Mouse (Mus musculus): ENCODE results near the gene Ndel1. TPM values are rescaled to one million over a fixed set of nuclear protein-coding genes. Genes with fewer than 3 reads are reported as not detected.
"Not testable (repeated sequence)": the region's sequence is repeated elsewhere in the genome, so short reads cannot be mapped to it uniquely, and the experiment has no call there.

Ndel1 gene
- polyA plus RNA-seq, 1 experiment from 2014 or later = 70.3 TPM

GRCm38 (mm10) chr11:68852932-68853409 is 18.7 kb downstream of the Ndel1 start:
- peak; percentile 96 for DNase-seq (ENCODE audit: low read depth, low spot score)
- peak; percentile 97 for ATAC-seq
- ChIA-PET CTCF (interaction anchor here (1.5 to 3.9 kb wide), 3 partner anchors 10 to 22 kb away, joined by 3 to 22 read pairs (median 4); no protein-coding TSS in a partner anchor), POLR2A (interaction anchor here (1.1 to 2.3 kb wide), 6 partner anchors 8 to 46 kb away, joined by 3 to 7 read pairs (median 4); partner anchors contain the start of gene Ndel1)
- H3K27me3 ChIP-seq = no peaks in the 10 kb centered on the region
- in situ Hi-C loops (cut with MboI; ENCODE audit: low pct_unique_long_range_greater_than_20kb) = no loop called here
- TF ChIP-seq CTCF (IDR thresholded peaks at IDR 0.05) = no peak

DNA sequence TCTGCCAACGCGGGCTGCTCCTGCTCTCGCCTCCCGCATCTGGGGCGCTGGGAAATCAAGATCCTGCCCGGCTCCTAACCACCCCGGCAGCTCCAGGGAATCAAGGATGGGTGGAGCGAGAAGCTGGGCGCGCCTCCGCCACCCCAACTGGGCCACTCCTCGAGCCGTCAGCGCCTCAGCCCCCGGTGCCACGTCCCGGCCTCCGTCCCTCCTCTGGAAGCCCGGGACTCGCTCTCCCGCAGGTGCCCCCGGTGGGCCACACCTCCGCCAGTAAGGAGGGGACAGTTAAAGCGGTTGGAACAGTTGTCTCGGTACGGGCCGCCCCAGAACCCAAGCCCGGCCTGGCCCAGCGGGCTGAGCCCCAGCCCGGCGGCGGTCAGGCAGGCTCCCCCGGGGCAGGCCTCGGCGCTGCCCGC is 19.2 kb downstream of the Ndel1 start:
- no peak for TF ChIP-seq CTCF (IDR thresholded peaks at IDR 0.05)
- ChIA-PET CTCF (interaction anchor here (1.4 to 3.9 kb wide), 3 partner anchors 11 to 22 kb away, joined by 4 to 22 read pairs (median 8); no protein-coding TSS in a partner anchor), POLR2A (interaction anchor here (1.1 to 2.3 kb wide), 7 partner anchors 9 to 46 kb away, joined by 3 to 7 read pairs (median 3); partner anchors contain the start of gene Ndel1)
- ATAC-seq = peak; percentile 72
- no peaks in the 10 kb centered on the region for H3K27me3 ChIP-seq
- in situ Hi-C loops (cut with MboI; ENCODE audit: low pct_unique_long_range_greater_than_20kb) = no loop called here
- no peak for DNase-seq (ENCODE audit: low read depth, low spot score)

- in situ Hi-C loops (cut with MboI; ENCODE audit: low pct_unique_long_range_greater_than_20kb) = no loop called here
- TF ChIP-seq CTCF (IDR thresholded peaks at IDR 0.05) = no peak
- CTCF ChIA-PET = interaction anchor here (0.8 to 3.9 kb wide), 5 partner anchors 11 to 46 kb away, joined by 3 to 22 read pairs (median 4); no protein-coding TSS in a partner anchor
Measured at GRCm38 (mm10) chr11:68851644-68852485, 19.8 kb downstream of the Ndel1 start.

DNA sequence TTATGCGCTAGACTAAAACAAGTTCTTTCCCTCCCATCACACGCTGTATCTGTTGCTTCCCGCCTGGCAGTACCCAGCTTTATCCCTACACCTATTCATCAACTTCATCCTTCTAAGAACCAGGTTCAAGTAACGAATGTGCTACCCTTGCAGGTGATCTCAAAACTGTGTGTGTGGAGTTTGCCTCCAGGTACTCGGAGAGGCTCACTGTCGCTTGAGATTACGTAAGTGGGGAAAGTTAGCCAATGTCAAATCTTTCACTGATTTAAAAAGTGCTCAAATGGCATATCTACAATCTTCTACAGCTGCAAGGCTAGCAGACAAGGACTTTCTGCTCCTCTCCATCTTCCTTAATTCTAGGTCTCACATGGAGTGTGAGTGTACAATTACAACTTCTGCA is 20.8 kb downstream of the Ndel1 start:
- TF ChIP-seq CTCF (IDR thresholded peaks at IDR 0.05) = no peak
- POLR2A ChIA-PET = interaction anchor here (1.2 kb wide), 1 partner anchor 14 kb away, joined by 7 read pairs; no protein-coding TSS in a partner anchor
- in situ Hi-C loops (cut with MboI; ENCODE audit: low pct_unique_long_range_greater_than_20kb) = no loop called here
- H3K27me3 ChIP-seq = no peaks in the 10 kb centered on the region
- ATAC-seq (no peak), DNase-seq (ENCODE audit: low read depth, low spot score) (no peak)
- CTCF ChIA-PET = interaction anchor here (1.4 to 3.9 kb wide), 4 partner anchors 10 to 24 kb away, joined by 4 to 22 read pairs (median 10); no protein-coding TSS in a partner anchor

More at GRCm38 (mm10) chr11:68851644-68852485, 19.8 kb downstream of the Ndel1 start:
- DNase-seq (ENCODE audit: low read depth, low spot score) (no peak), ATAC-seq (no peak)
- H3K27me3 ChIP-seq = no peaks in the 10 kb centered on the region
- POLR2A ChIA-PET = interaction anchor here (0.5 to 2.3 kb wide), 9 partner anchors 9 to 148 kb away, joined by 3 to 7 read pairs (median 3); partner anchors contain the start of gene Ndel1

- POLR2A ChIA-PET = interaction anchor here (1.1 kb wide), 1 partner anchor 17 kb away, joined by 4 read pairs; no protein-coding TSS in a partner anchor
- DNase-seq (ENCODE audit: low read depth, low spot score) = no peak
- H3K27me3 ChIP-seq = no peaks in the 10 kb centered on the region
- no peak for ATAC-seq
- no peak for TF ChIP-seq CTCF (IDR thresholded peaks at IDR 0.05)
- in situ Hi-C loops (cut with MboI; ENCODE audit: low pct_unique_long_range_greater_than_20kb) = no loop called here
- CTCF ChIA-PET = interaction anchor here (0.8 to 3.0 kb wide), 3 partner anchors 9 to 32 kb away, joined by 3 to 13 read pairs (median 4); partner anchors contain the start of gene Ndel1
Measured at GRCm38 (mm10) chr11:68839606-68840005, 32.1 kb downstream of the Ndel1 start.

DNA sequence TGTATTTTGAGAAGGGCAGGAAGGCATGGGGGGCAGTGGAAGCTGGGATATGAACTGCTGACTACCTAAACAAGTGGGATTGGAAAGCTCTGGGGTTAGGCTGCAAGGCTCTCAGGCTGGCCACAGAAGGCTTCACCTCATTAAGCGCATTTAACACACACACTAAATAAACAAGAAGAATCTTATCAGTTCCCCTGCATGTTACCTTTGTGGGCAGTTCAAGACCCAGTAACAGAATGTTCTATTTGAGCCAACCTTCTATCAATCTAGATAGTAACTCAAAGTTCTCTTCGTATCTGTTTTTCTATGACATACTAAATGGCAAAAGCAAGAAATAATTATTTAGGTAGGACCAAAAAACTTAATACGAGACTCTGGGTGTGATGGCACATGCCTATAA is 36.6 kb downstream of the Ndel1 start:
- ChIA-PET POLR2A (no interaction called here), CTCF (no interaction called here)
- DNase-seq (ENCODE audit: low read depth, low spot score) = no peak
- no peak for ATAC-seq
- in situ Hi-C loops (cut with MboI; ENCODE audit: low pct_unique_long_range_greater_than_20kb) = no loop called here
- no peak for TF ChIP-seq CTCF (IDR thresholded peaks at IDR 0.05)
- H3K27me3 ChIP-seq = no peaks in the 10 kb centered on the region

DNA sequence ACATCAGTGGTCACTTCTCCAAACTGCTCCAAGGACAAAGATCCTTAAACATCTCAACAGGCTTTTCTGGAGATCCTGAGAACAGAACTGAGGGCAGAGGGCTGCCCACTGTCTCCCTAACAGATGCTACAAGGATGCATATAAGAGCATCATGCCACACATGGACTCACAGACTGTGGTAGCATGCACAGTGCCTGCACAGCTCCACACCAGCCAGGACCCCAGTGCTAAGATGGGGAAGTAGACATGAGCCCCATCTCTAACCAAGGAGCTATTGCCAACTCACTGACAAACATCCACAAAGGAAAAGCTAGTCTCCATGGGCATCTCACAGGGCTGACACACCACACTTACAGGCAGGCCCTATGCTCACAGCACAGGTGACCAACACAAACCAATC is 38.1 kb downstream of the Ndel1 start:
- ChIA-PET CTCF (no interaction called here), POLR2A (interaction anchor here (1.0 kb wide), 1 partner anchor 18 kb away, joined by 3 read pairs; no protein-coding TSS in a partner anchor)
- DNase-seq (ENCODE audit: low read depth, low spot score) (no peak), ATAC-seq (no peak)
- no peak for TF ChIP-seq CTCF (IDR thresholded peaks at IDR 0.05)
- in situ Hi-C loops (cut with MboI; ENCODE audit: low pct_unique_long_range_greater_than_20kb) = loop anchor here (5.0 kb wide), 1 partner anchor 44 kb away; no protein-coding TSS in a partner anchor
- H3K27me3 ChIP-seq = no peaks in the 10 kb centered on the region

- POLR2A ChIA-PET = no interaction called here
- ATAC-seq = no peak
- CTCF ChIA-PET = no interaction called here
- in situ Hi-C loops (cut with MboI; ENCODE audit: low pct_unique_long_range_greater_than_20kb) = loop anchor here (5.0 kb wide), 1 partner anchor 45 kb away; no protein-coding TSS in a partner anchor
- no peak for TF ChIP-seq CTCF (IDR thresholded peaks at IDR 0.05)
- DNase-seq (ENCODE audit: low read depth, low spot score) = no peak
- H3K27me3 ChIP-seq = no peaks in the 10 kb centered on the region
Measured at GRCm38 (mm10) chr11:68832793-68833192, 38.9 kb downstream of the Ndel1 start.

- not testable (repeated sequence) for ATAC-seq; DNase-seq (ENCODE audit: low read depth, low spot score); H3K27me3 ChIP-seq
- ChIA-PET CTCF (interaction anchor here (0.9 kb wide), 1 partner anchor 43 kb away, joined by 4 read pairs; no protein-coding TSS in a partner anchor), POLR2A (interaction anchor here (0.6 kb wide), 1 partner anchor 41 kb away, joined by 3 read pairs; no protein-coding TSS in a partner anchor)
- in situ Hi-C loops (cut with MboI; ENCODE audit: low pct_unique_long_range_greater_than_20kb) = loop anchor here (5.0 kb wide), 1 partner anchor 46 kb away; no protein-coding TSS in a partner anchor
Measured at GRCm38 (mm10) chr11:68831580-68831979, 40.1 kb downstream of the Ndel1 start.

GRCm38 (mm10) chr11:68826735-68827134 is 44.9 kb downstream of the Ndel1 start:
- ChIA-PET POLR2A (no interaction called here), CTCF (interaction anchor here (2.3 kb wide), 1 partner anchor 18 kb away, joined by 10 read pairs; no protein-coding TSS in a partner anchor)
- no peak for DNase-seq (ENCODE audit: low read depth, low spot score)
- H3K27me3 ChIP-seq = no peaks in the 10 kb centered on the region
- TF ChIP-seq CTCF (IDR thresholded peaks at IDR 0.05) = no peak
- in situ Hi-C loops (cut with MboI; ENCODE audit: low pct_unique_long_range_greater_than_20kb) = no loop called here
- ATAC-seq = no peak
